Mouse (Mus musculus) gastrocnemius, adult 2 months (tissue): ENCODE results near the gene Orm1. TPM values are rescaled to one million over a fixed set of nuclear protein-coding genes. Genes with fewer than 3 reads are reported as not detected.

Experiments
- DNase-seq: peaks from one replicate; pipeline ENCODE4 v3.0.0; 2022
- H3K27ac ChIP-seq: fragments of 200-600 bp; 2 replicates; pipeline ENCODE4 v1.8.1; 2022; ENCODE audit warnings: mild to moderate bottlenecking
- H3K4me3 ChIP-seq: fragments of 200-600 bp; 2 replicates; pipeline ENCODE4 v1.8.1; 2022; ENCODE audit warnings: mild to moderate bottlenecking, moderate library complexity
- CTCF ChIP-seq: fragments of 200-600 bp; IDR thresholded peaks from 2 replicates; pipeline ENCODE4 v1.8.1; 2022; ENCODE audit warnings: antibody characterized with exemption, mild to moderate bottlenecking, moderate library complexity
- intact Hi-C: fragments of 180-260 bp; cut with DNase I; formaldehyde crosslinking; loops from one replicate; pipeline ENCODE4 v1.15.1; 2025
- total RNA-seq, 2 experiments: library from RNA; stranded (reverse); gene quantifications; 2 replicates each; pipeline ENCODE4 v1.2.3; 2021

The Orm1 gene
- total RNA-seq, 2 experiments from 2014 or later = 1.3 TPM; not detected in 1

- Histone ChIP-seq H3K4me3 (no peak overlapping the region), H3K27ac (no peak overlapping the region)
- no peak for TF ChIP-seq CTCF
- no peak for DNase-seq
- intact Hi-C loops = no loop called here
Observed at GRCm38 (mm10) chr4:63389887-63390528, 45.6 kb downstream of the Orm1 start.

DNA sequence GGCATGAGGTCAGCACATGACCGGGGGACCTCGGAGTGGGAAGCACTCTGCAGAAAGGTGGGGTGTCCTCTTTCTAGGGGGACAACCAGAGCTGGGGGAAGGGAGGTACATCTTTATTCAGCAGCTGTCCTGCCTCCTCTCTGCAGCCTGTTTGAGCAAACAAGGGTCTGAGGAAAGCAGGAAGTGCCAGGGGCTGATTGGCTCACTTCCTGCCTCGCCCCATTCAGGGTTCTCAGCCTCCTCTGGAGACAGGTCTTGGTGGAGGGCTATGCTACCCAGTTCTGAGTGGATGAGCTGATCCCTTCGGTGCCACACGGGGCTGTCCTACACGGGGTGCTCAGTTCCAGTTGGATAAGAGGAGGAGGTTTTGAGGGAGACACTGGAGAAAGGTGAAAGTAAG, 47.0 kb downstream of the Orm1 start:
- no peak for TF ChIP-seq CTCF
- DNase-seq = no peak
- Histone ChIP-seq H3K4me3 (no peak overlapping the region), H3K27ac (no peak overlapping the region)
- intact Hi-C loops = no loop called here

Other genes starting within 250 kb of the Orm1 start
- not detected for gene Ambp, start 189.8 kb upstream of the Orm1 start, total RNA-seq
- not detected for gene Kif12, start 172.4 kb upstream of the Orm1 start, total RNA-seq
- under 1 TPM; 0.23 to 0.75 TPM for gene Col27a1, start 130.6 kb upstream of the Orm1 start, total RNA-seq
- not detected for gene Orm3, start 11.6 kb downstream of the Orm1 start, total RNA-seq
- gene Orm2, start 17.9 kb downstream of the Orm1 start, total RNA-seq = not detected
- gene Akna, start 58.8 kb downstream of the Orm1 start, total RNA-seq = 1 to 10 TPM in 1 of 2 experiments, under 1 TPM in 1; 0.97 to 1.8 TPM
- 1 to 10 TPM; 1.6 to 2.2 TPM for gene Whrn, start 151.4 kb downstream of the Orm1 start, total RNA-seq
- gene Atp6v1g1, start 200.2 kb downstream of the Orm1 start, total RNA-seq = 100 to 1,000 TPM; 212 to 239 TPM
- 10 to 100 TPM; 13.3 to 14.7 TPM for gene Tmem268, start 214.2 kb downstream of the Orm1 start, total RNA-seq